Mouse (Mus musculus) CH12.LX (cell line): ENCODE results near the gene Rsl24d1.

Experiments
- CTCF ChIP-seq, 2 experiments: IDR thresholded peaks in 1 of 2; conservative IDR thresholded peaks in 1 of 2; 2 replicates each; pipeline ENCODE4 v1.5.1; 2011 to 2012; ENCODE audit warnings: low read depth in 2 of 2, low read length in 2 of 2, improper control_type of control experiment in 1 of 2, inconsistent platforms in 1 of 2, mild to moderate bottlenecking in 1 of 2, moderate library complexity in 1 of 2
- POLR2AphosphoS2 ChIP-seq: IDR thresholded peaks from 2 replicates; pipeline ENCODE4 v1.6.1; 2011; ENCODE audit warnings: low read depth, low read length, improper control_type of control experiment
- SMC3 ChIP-seq: IDR thresholded peaks from 2 replicates; pipeline ENCODE4 v1.6.1; 2011; ENCODE audit warnings: low read depth, low read length, improper control_type of control experiment
- USF1 ChIP-seq: IDR thresholded peaks from 2 replicates; pipeline ENCODE4 v1.6.1; 2014; ENCODE audit warnings: low read depth, mild to moderate bottlenecking, inconsistent platforms, low read length, improper control_type of control experiment
- ZC3H11A ChIP-seq: IDR thresholded peaks from 2 replicates; pipeline ENCODE4 v1.6.1; 2012; ENCODE audit warnings: low read depth, mild to moderate bottlenecking, inconsistent platforms, low read length, improper control_type of control experiment

DNA sequence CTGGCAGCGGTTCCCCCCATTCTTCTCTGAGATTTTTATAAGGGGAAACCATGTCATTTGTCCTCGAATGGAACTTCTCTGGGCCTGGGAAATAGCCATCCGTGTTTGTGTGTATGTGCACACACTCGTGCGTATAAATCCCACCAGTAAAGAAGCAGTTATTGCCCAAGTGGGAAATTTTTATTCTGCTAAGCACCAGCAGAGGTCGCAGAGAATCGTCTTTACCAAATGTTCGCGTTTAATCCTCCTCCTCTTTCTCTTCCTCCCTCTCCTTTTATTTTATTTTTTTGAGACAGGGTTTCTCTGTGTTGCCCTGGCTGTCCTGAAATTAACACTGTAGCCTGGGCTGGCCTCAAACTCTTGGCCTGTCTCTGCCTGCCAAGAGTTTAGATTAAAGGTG lies 41.1 kb downstream of the Rsl24d1 start:
- peak; percentile 3; the same call in 1 of the 2 replicates for TF ChIP-seq SMC3
- TF ChIP-seq CTCF (conservative IDR thresholded peaks at IDR 0.05 in 1 of 2, IDR thresholded peaks at IDR 0.05 in 1 of 2; ENCODE audit: low read depth in 2 of 2, low read length in 2 of 2) = peak in 1 of 2 experiments; percentile 37; a peak in 2 of 4 replicates
- no peak for TF ChIP-seq POLR2AphosphoS2
- no peak for TF ChIP-seq ZC3H11A
- TF ChIP-seq USF1 = no peak
